Mouse (Mus musculus): ENCODE measurements at regions not wholly inside any gene's neighbourhood (a gene's known extent, or its start where the extent isn't known, plus 50 kb on each side); places are given as distances from the start of the nearest gene placed in this dataset.
A peak's percentile ranks its signal among the peaks of the same experiment; 100 is the strongest.
"Not testable (repeated sequence)": the region's sequence is repeated elsewhere in the genome, so short reads cannot be mapped to it uniquely, and the experiment has no call there.

DNA sequence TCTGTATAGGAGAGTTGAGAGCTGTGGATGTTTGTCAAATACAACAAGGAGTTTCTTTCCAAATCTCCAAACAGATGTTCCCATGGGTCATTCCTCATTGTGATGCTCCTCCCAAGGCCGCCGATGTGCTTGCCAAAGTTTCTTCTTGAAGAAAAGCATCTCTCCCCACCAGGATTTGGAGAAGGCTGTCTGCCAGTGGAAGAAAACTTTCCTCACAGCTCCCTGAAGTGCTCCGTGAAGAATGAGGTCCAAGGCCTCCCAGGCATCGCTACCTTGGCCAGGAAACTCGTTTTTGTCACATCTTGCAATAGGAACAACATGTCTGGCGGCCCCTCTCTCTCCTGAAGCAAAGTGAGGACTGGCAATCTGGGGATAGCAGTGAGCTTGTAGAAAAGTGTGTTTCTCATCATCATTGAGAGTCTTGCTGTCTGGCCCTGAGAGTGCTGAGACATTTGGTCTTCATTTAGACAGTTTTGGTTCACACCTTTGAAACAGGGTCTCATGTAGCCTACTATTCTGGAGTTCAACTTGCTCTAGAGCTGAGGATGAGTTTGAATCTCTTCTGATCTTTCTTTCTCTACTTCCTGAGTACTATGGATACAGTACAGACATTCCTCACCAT, 386.9 kb upstream of the Klhl29 start:
- DNase-seq (ENCODE audit: low spot score in 2 of 2) = no peak

DNA sequence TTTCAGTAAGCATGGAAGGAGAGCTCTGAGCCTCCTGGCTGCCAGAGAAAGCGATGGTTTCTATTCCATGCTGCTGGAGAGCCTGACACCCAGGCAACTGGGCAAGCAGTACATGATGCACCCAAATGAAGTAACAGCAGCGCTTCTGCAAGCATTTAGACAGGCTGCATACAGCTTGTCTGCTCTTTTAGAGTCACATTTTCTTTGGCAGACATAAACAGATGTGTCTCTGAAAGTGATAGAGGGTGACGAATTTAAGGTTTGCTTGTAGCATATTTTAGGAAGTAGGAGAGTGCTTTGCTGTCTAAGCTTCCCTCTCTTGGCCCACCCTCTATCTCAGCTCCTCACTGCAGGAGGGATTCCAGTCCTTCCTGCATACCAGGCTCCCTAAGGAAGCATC, 384.0 kb upstream of the Klhl29 start:
- DNase-seq (ENCODE audit: low spot score in 2 of 2) = no peak

DNA sequence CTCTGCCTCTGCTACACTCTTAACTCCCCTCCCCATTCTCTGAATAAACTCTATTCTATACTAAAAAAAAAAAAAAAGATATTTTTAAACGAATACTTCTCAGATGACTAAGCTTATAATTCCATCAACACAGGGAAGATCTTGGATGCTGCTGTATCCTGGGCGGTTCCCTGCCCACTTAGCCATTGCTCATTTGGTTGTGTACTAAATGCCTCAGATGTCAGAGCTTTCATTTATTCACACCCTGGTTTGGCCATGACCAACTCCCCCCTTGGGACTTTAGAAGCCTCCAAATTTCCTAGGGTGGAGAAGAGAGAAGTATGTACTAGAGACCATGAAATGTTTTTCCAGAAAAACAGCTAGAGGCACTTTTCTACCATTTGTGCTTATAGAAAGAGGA, 382.3 kb upstream of the Klhl29 start:
- no peak for DNase-seq (ENCODE audit: low spot score in 2 of 2)

- DNase-seq (ENCODE audit: low spot score in 2 of 2) = no peak
These were observed 381.9 kb upstream of the Klhl29 start for GRCm38 (mm10) chr12:5757361-5757760.

DNA sequence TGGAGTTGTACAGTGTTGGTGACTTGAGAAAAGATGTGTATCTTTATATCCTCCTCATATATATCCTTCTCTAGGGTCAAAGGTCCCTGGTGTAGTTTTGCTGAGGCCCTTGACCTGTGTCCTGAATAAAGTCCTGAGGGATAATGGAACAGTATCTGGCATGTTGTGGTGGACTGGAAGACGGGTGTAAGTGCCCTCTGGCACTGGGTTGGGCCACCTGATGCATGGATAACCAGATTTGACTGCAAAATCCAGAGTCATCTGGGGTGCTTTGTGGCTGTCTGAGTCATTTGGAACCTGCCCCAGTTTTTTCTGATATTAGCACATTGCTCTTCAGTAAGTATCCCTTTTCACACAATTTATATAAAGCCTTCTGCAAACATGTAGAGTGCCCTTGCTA, 378.3 kb upstream of the Klhl29 start:
- DNase-seq (ENCODE audit: low spot score in 2 of 2) = no peak

DNA sequence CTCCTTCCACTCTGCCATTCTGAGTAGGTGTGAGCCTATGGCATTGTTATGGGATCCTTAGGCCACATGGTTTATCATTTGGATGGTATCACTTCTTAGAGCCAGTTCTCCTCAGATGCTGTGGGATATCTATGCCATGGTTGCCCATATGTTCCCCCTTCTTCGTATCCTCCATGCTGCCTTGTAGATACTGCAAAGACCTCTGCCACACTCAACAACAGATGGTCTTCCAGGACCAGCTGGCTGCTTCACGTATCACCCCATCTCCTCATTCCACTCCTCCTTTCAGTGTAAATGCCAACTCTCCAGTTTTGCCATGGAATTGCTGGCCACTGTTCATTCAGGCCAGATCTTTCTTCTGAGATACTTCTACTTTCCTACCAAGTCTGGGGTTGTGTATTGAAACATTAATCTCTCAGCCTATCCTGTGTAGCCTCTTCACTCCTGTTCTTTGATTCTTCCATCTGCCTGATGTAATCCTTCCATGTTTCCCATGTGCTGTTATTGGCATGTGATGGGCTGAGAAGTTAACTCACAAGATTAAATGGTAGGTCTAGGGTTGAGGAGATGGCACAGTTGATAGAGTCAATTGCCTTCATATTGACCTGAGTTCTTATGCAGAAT, 368.7 kb upstream of the Klhl29 start:
- DNase-seq (ENCODE audit: low spot score in 2 of 2) = no peak

GRCm38 (mm10) chr12:5736066-5736465, 360.6 kb upstream of the Klhl29 start:
- no peak for DNase-seq (ENCODE audit: low spot score in 2 of 2)

- no peak for DNase-seq (ENCODE audit: low spot score in 2 of 2)
These were observed 359.4 kb upstream of the Klhl29 start for GRCm38 (mm10) chr12:5734902-5735301.

DNA sequence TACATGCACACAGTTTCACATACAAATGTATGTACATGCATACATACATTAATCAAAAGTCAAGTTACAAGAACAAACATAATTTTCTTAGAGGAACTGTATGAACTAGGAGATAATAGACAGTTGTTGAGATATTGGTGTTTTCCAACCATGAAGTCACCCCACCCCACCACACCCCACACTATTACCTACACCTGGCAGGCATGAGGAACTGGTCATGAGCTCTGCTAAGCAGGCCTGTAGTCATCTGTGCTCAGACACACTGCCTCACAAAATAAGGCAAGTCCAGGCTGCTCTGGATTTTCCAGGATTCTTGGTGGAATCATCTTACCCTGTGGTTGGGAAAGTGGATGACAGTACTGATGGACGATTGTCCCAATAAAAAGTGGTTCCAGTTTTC, 347.6 kb upstream of the Klhl29 start:
- no peak for DNase-seq (ENCODE audit: low spot score in 2 of 2)

DNA sequence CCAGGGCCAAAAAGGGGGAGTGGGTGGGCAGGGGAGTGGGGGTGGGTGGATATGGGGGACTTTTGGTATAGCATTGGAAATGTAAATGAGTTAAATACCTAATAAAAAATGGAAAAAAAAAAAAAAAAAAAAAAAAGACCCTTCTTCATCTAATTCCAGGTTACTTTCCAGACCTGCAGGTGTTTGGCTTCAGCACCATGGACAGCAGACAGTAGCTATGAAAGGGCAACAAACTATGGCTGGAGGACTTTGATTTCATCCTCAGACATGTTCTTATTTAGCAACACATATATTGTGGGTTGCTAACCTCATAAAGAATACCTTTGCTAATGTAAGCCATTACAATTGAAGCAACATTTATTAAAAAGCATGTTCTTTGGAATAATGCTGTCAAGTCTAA, 342.0 kb upstream of the Klhl29 start:
- not testable (repeated sequence) for DNase-seq (ENCODE audit: low spot score in 2 of 2)

DNA sequence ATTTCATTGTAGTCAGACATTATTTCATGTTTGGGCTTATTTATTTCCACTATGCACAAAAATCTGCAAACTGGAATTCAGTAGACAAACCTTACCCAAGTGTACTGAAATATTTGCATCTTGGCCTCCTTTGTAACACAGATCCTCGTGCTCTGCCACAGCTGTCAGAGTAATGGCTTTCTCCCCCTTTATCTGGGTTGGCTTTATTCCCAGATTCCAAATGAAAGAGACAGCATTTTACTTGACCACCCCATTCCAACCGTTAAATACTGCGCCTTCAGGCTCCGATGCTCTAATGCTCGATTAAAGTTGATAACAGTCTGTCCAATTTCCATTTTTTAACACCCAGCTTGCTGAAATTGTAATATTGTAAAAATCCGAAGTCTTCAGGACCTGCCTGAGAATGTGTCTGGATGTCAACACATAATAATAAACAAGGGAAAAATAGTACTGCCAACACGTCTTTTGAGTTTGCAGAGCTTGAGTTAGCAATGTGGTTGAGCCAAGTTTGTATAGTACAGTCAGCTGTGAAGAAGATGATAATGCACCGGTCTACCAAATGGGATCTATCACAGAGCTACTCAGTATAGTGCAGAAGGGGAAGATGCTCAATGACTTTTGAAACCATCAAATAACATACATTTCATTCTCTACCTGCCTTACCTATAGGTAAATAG, 323.4 kb upstream of the Klhl29 start:
- DNase-seq (ENCODE audit: low spot score in 2 of 2) = no peak

DNA sequence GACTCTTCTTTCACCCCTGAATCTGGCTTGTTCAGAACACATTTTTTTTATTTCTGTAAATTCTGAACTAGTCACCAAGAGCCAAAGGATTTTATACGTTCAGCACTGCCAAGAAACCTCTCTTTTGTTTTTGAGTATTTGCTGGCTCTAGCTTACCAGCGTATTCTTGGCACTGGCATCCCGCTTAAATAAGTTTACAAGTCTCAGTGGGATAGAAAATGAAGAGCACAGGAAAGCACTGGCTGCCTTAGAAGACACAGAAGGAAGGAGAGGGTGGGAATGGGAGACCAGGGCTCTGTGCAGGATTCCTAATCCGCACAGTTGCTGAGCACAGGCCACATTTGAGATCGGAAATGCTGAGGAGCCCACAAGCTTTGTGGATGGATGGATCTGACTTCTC, 306.7 kb upstream of the Klhl29 start:
- DNase-seq (ENCODE audit: low spot score in 2 of 2) = no peak

GRCm38 (mm10) chr12:5678126-5678525, 302.6 kb upstream of the Klhl29 start:
- DNase-seq (ENCODE audit: low spot score in 2 of 2) = not testable (repeated sequence)

DNA sequence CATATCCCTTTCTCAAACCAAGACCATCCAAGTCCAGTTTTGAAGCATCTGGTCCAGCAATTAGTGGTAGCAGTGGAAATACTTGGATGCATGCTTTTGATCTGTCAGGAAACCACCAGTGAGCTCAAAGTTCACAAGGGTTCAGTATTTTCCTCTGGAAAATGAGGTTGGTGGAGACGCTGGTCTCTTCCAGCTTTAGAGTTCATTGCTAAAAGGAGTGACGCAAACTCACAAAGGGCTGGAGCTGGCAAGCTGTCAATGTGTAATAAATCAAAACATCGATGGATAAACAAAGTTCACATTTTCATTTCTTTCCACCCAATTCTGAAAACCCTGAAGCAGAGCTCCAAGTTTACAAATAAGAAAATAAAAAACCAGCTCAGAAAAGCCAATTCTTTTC, 293.0 kb upstream of the Klhl29 start:
- no peak for DNase-seq (ENCODE audit: low spot score in 2 of 2)

DNA sequence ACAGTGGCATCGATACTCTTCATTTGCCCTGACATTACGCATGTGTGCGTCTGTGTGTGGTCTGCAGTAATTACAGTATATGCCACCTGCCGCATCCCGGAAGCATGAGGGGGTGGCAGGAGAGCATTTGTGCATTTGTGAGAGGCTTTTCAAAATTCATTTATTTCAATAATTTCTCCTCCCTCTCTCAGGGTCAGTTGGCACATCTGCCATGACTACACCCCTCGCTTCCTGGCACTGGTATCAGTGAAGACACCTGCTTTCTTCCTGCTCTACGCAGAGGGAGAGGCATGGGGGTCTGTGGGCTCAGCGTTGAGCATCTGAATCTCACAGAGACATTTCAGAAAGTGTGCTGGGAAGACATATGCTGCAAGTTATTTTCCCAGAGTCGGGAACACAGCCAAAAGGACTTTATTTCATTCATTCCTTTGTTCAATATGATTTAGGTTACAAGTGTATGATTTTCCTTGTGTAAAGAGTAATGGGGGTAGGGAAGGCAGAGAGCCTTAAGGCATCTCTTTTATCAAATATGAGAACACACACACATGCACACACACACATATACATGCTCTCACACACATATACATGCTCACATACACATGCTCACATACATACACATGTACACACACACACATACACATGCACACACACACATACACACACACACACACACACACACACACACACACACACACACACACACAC, 262.2 kb upstream of the Klhl29 start:
- DNase-seq (ENCODE audit: low spot score in 2 of 2) = no peak

DNA sequence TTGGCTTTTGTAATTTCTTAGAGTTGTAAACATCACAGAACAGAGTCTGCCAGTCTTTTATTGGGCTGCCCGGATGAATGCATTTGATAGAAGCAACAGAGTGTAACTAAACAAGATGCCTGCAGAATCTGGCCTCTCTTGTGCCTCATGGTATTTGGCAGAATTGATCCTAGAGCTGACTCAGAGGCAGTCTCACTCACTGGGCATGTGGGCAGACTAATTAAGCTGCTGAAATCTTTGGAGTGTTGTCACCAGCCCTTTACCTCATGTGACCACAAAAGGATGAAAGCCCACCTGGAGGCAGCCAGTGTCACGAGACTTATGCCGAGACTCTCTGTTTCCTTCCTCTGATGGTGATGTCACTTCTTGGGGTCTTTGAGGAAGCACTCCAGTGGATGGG, 258.5 kb upstream of the Klhl29 start:
- no peak for DNase-seq (ENCODE audit: low spot score in 2 of 2)

GRCm38 (mm10) chr12:5601084-5601654, 225.7 kb upstream of the Klhl29 start:
- DNase-seq (ENCODE audit: low spot score in 2 of 2) = no peak

- DNase-seq (ENCODE audit: low spot score in 2 of 2) = no peak
These were observed 223.9 kb upstream of the Klhl29 start for GRCm38 (mm10) chr12:5599426-5599825.

DNA sequence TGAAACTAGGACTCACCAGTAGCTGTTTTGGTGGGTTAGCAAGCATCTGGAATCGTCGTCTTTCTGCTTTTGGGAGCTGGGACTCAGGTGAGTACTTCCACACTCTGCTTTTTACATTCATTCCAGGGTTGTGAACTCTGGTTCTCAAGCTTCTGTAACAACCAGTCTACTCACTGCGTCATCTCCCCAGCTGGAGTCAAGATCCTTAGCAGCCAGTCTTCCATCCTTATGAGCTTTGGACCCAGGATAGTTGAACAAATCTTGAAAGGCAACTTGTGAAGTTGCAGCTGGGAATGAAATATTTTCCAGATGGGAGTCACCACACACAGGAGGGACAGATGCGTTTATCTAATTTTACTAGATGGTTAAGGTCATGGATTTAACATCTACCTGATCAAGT, 223.5 kb upstream of the Klhl29 start:
- no peak for DNase-seq (ENCODE audit: low spot score in 2 of 2)

GRCm38 (mm10) chr12:5572831-5573230, 197.3 kb upstream of the Klhl29 start:
- DNase-seq (ENCODE audit: low spot score in 2 of 2) = peak in 1 of 2 experiments; percentile 9

GRCm38 (mm10) chr12:5568941-5569340, 193.5 kb upstream of the Klhl29 start:
- DNase-seq (ENCODE audit: low spot score in 2 of 2) = no peak

- no peak for DNase-seq (ENCODE audit: low spot score in 2 of 2)
These were observed 190.7 kb upstream of the Klhl29 start for GRCm38 (mm10) chr12:5566231-5566630.
